Mouse (Mus musculus) retina, postnatal 7 days (tissue): ENCODE data around the gene Tmem138.
A peak's percentile ranks its signal among the peaks of the same experiment; 100 is the strongest.
"Not testable (repeated sequence)": the region's sequence is repeated elsewhere in the genome, so short reads cannot be mapped to it uniquely, and the experiment has no call there.

ENCODE experiments used
- DNase-seq: peaks from one replicate; pipeline ENCODE4 v3.0.0-alpha.2; 2012; ENCODE audit warnings: low read depth, low spot score

The Tmem138 gene

GRCm38 (mm10) chr19:10569627-10570026 lies 7.5 kb downstream of the Tmem138 start:
- no peak for DNase-seq

- no peak for DNase-seq
Observed at GRCm38 (mm10) chr19:10565217-10565616, 11.9 kb downstream of the Tmem138 start.

GRCm38 (mm10) chr19:10564278-10564677 lies 12.9 kb downstream of the Tmem138 start:
- no peak for DNase-seq

- DNase-seq: no peak
Observed at GRCm38 (mm10) chr19:10562351-10562750, 14.8 kb downstream of the Tmem138 start.

- DNase-seq: no peak
Observed at GRCm38 (mm10) chr19:10561558-10562314, 15.4 kb downstream of the Tmem138 start.

- DNase-seq: no peak
Observed at GRCm38 (mm10) chr19:10560108-10560507, 17.1 kb downstream of the Tmem138 start.

GRCm38 (mm10) chr19:10557837-10558375 lies 19.3 kb downstream of the Tmem138 start:
- not testable (repeated sequence) for DNase-seq

GRCm38 (mm10) chr19:10557430-10557829 lies 19.7 kb downstream of the Tmem138 start:
- no peak for DNase-seq

GRCm38 (mm10) chr19:10557001-10557400 lies 20.2 kb downstream of the Tmem138 start:
- DNase-seq: no peak

- peak; percentile 67 for DNase-seq
Observed at GRCm38 (mm10) chr19:10555624-10556510, 21.3 kb downstream of the Tmem138 start, which contains the start of gene Tmem216. TSS of gene Tmem216 (minus strand) at chr19:10556238.

- no peak for DNase-seq
Observed at GRCm38 (mm10) chr19:10539454-10539853, 37.7 kb downstream of the Tmem138 start.

- DNase-seq: no peak
Observed at GRCm38 (mm10) chr19:10530082-10530481, 47.1 kb downstream of the Tmem138 start.

GRCm38 (mm10) chr19:10525910-10526309 lies 51.3 kb downstream of the Tmem138 start, which contains the start of gene Sdhaf2:
TSS of gene Sdhaf2 (minus strand) at chr19:10526142.
- peak; percentile 46 for DNase-seq

GRCm38 (mm10) chr19:10525106-10525901 lies 51.9 kb downstream of the Tmem138 start, which contains the start of gene Cpsf7:
TSS of gene Cpsf7 (plus strand) at chr19:10525266.
- peak; percentile 89 for DNase-seq

- no peak for DNase-seq
Observed at GRCm38 (mm10) chr19:10524784-10525105, 52.4 kb downstream of the Tmem138 start.

GRCm38 (mm10) chr19:10523483-10524080 lies 53.6 kb downstream of the Tmem138 start:
- DNase-seq: no peak

GRCm38 (mm10) chr19:10521926-10522325 lies 55.2 kb downstream of the Tmem138 start:
- DNase-seq: no peak
